Mouse (Mus musculus) adipocyte (in vitro differentiated cells): ENCODE measurements around the gene Trim25.
"Not testable (repeated sequence)": the region's sequence is repeated elsewhere in the genome, so short reads cannot be mapped to it uniquely, and the experiment has no call there.

Experiments used
- DNase-seq: peaks from one replicate; pipeline ENCODE4 v3.0.0-alpha.2; 2016; ENCODE audit warnings: low spot score

Trim25 gene

GRCm38 (mm10) chr11:88994492-88994891, 4.7 kb upstream of the Trim25 start:
- DNase-seq, result no peak

GRCm38 (mm10) chr11:88995616-88996015, 3.6 kb upstream of the Trim25 start:
- DNase-seq, result no peak

DNA sequence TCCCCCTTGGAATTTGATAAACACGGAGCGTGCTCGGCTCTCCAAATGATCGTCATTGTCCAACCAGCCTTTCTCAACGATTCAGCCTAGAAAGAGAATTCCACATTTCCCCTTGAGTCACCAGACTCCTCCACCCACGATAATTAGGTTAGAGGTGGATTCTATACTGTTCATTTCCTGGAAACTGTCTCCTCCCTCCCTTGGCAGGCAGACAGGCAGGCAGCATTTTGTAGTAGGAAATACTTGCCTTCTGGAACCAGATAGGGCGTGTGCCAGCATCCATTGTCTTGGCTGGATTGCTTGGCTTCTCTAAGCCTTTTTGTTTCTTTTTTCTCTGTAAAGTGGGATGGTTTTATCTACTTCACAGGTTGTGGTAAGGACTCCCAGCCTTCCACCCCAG, 2.7 kb upstream of the Trim25 start:
- DNase-seq, result peak; percentile 75

- not testable (repeated sequence) for DNase-seq
These were observed 1.8 kb upstream of the Trim25 start for GRCm38 (mm10) chr11:88997343-88997742.

GRCm38 (mm10) chr11:88998406-88998805, 770 bp upstream of the Trim25 start:
- no peak for DNase-seq

DNA sequence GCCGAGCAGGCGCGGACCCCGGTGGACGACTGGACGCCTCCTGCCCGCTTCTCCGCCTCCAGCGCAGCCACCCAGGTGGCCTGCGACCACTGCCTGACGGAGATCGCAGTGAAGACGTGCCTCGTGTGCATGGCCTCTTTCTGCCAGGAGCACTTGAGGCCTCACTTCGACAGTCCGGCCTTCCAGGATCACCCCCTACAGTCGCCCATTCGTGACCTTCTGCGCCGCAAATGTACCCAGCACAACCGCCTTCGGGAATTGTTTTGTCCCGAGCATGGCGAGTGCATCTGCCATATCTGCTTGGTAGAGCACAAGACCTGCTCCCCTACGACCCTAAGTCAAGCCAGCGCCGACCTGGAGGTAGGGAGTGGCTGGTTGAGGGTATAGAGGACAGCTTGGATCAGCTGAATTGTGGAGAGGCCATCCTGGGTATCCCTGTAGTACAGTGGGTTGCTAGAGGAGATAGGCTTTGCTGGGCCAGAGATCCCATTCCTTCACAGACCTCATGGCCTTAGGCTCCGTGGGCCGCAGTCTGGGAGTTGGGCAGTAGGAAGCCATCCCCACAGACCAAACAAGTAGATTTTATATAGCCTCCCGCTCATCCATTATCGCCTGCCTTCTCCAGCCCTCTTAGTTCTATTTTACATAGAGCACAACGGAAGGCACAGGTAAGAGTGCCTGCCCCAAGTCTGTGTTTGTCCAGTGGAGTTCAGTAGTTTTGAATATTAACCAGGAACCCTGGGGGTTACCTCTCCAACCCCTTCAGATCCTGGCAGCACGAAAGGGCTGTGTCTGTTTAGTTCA, 749 bp downstream of the Trim25 start:
- DNase-seq, result peak; percentile 40

DNA sequence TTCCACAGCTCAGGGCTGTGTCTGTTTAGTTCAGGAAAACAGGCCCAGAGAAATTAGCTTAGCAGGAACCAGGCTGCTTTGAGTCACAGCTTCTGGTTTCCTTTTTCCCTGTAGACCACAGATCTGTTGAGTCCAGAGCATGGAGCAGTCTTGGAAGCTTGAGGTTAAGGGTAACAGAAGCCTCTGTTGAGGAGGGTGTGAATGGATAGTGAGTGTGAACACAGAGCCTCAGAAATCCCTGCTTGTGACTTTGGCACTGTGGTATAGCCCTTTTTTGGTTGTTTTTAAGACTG, 1.3 kb downstream of the Trim25 start:
- peak; percentile 58 for DNase-seq

- DNase-seq, result no peak
These were observed 2.4 kb downstream of the Trim25 start for GRCm38 (mm10) chr11:89001569-89001968.

- peak; percentile 44 for DNase-seq
These were observed 2.9 kb downstream of the Trim25 start for GRCm38 (mm10) chr11:89002068-89002467.

- DNase-seq, result peak; percentile 31
These were observed 3.4 kb downstream of the Trim25 start for GRCm38 (mm10) chr11:89002621-89003020.

GRCm38 (mm10) chr11:89003078-89003477, 3.9 kb downstream of the Trim25 start:
- DNase-seq, result peak; percentile 16

DNA sequence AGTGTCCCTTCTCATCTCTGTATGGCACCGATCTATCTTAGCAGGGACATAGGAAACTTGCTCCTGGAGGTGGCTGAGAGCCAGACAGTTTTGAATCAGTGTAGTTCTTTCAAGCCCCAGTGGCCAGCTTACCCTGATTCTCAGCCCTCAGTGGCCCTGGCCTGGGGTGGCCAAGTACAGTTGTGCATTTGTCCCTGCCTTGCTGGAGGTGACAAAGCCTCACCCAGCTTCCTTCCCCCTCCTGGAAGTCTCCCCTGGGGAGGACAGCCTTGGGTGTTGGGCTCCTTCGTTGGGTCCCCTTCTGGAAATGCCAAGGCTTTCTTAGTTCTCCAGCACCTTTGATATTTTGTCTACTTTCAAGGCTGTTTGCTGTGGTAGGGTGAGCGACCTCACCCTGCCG, 4.5 kb downstream of the Trim25 start:
- no peak for DNase-seq

DNA sequence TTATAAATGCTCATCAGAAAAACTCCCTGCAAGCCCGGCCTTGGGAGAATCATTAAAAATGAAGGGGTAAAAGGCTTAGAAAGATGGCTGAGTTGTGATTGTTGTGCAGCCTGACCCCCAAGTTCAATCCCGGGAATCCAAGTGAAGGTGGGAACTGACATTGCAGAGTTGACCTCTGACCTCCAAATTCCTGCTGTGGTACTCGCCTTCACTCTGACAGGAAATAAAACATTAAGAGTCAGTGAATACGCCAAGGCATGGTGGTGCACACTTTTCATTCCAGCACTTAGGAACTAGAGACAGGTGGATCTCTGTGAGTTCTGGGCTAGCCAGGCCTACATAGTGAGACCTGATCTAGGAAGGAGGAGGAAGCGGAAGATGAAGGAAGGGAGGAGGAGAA, 6.3 kb downstream of the Trim25 start:
- no peak for DNase-seq

DNA sequence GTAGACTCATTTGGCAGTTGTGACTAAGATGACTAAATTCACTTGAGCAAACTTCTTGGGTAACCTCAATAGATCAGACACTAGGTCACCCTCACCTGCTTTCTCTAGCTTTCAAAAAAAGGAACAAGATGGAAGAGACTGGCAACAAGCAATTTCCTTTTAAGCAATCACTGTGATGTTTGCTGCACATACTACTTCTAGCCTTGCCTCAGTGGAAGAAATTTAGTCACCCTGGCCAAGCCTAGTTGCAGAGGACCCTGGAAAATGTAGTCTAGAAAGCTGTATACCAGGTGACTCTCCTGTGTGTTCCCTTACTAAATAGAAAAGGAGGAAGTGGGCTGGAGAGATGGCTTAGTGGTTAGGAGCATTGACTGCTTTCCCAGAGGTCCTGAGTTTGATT, 7.2 kb downstream of the Trim25 start:
- DNase-seq, result no peak

DNA sequence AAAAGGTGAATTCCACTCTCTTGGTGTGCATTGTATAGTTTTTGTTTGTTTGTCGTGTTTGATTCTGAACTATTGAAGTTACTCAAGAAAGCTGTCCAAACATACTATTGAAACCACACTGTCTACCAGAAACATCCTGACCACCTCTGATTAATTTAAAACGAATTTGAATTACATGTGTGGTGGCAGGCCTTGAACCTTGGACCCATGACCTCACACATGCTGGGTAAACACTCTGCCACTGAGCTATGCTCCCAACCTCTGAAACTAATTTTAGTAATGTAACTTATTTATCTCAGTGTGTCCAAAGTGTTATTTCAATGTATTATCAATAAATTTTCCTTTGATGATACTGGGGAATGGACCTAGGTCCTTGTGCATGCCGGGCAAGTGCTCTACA, 8.4 kb downstream of the Trim25 start:
- no peak for DNase-seq

GRCm38 (mm10) chr11:89009066-89009465, 9.9 kb downstream of the Trim25 start:
- DNase-seq, result no peak

DNA sequence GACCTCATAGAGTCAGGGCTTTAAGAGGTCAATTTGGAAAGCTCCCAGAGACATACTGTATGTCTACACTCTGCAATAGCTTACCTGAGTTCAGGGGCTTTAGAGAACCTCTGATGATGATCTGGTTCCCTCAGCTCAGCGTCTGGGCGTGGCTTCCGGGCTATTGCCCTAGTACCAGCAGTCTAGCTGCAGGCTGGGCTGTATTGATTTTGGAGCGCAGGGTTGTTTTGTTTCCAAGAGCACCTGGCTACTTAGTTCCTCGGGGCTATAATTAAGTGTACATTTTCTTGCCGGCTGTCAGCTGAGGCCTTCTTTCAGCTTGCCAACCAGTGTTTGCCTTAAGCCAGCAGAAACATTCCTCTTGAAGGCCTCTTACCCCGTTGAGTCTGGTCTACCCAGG, 10.3 kb downstream of the Trim25 start:
- DNase-seq, result no peak

DNA sequence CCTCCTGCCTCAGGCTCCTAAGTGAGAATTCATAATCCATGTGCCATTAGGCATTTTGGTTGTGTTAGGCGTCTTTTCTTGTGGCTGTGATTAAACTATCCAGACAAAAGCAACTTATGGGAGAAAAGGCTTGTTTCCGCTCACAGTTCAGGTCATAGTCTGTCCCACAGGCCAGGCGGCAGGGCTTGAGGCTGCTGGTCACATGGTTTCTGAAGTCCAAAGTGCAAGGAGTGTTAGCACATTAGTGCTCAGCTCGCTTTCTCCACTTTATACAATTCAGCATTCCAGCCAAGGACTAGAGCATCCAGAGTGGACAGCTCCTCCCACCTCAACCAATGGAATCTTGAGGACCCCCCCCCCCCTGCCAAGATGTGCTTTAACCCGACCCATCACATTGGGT, 13.1 kb downstream of the Trim25 start:
- DNase-seq, result no peak

- no peak for DNase-seq
These were observed 18.5 kb downstream of the Trim25 start for GRCm38 (mm10) chr11:89017514-89018182.

DNA sequence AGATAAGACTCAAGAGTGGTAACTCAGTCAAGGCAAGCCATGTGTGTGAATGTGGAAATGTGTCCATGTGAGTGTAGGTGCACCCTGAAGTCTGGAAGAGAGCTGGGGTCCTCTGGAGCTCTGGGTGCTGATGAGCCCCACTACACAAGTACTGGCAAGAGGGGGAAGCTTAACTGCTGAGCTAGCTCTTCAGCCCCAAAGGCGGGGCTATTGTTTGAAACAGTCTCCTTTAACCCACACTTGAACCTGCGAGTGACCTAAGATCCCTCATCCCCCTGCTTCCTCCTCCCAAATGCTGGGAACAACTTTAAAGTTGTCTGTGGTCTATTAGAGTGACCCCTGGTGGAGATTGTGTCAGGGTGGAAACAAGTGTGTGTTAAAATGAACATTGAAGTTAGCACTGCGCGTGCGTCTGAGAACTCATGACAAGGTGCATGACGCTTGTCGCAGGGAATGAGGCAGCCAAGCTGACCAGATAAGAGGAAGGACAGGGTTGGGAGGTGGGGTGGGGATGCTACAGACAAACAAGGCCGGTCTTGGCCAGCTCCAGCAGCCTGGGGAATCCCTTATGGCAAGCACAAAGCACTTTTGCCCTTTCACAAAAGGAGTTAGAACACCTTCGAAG, 21.6 kb downstream of the Trim25 start:
- DNase-seq, result peak; percentile 29

DNA sequence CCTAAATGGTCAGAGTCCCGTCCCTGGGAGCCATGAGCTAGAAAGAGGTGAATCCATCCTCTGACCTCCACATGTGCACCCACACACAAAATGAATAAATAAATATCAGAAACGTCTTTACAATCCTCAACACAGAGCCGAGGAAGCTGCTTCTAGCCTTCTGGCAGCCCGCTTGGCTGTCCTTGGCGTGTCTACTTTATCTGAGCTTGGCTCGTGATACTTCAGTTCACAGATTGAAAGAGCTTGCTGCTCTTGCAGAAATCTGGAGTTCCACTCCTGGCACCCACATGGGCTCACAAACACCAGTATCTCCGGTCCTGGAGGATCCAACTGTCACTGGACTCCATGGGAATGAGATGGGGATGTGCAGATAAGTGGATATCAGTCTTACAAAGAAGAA, 22.5 kb downstream of the Trim25 start:
- DNase-seq, result no peak

- DNase-seq, result no peak
These were observed 23.1 kb downstream of the Trim25 start for GRCm38 (mm10) chr11:89022120-89022731.

DNA sequence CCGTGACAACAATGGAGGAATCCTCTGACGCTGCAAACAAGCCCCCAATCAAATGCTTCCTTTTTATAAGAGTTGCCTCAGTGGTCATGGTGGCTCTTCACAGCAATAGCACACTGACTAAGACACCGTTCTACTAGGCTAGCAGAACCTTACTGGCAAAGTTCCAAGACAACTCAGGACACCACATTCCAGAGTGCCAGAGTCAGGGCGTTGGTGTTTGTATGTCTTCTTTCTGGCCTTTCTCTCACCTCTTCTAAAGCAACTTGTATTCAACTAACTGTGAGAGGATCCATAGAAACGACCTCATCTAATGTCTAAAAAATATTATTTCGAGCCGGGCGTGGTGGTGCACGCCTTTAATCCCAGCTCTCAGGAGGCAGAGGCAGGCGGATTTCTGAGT, 24.3 kb downstream of the Trim25 start:
- DNase-seq, result peak; percentile 52
